Mouse (Mus musculus): ENCODE measurements around the gene Cltrn. TPM values are rescaled to one million over a fixed set of nuclear protein-coding genes. Genes with fewer than 3 reads are reported as not detected.

Gene Cltrn
- polyA plus RNA-seq, 1 experiment from 2014 or later, result 0.52 TPM

GRCm38 (mm10) chrX:164153606-164154005 is 65.0 kb downstream of the Cltrn start:
- DNase-seq (ENCODE audit: low spot score), result no peak
- H3K4me1 ChIP-seq (replicated peaks), result no peaks in the 10 kb centered on the region
- H3K27me3 ChIP-seq (ENCODE audit: insufficient read depth, poor library complexity, severe bottlenecking), result peaks cover 36% of the 10 kb centered on the region
- no peaks in the 10 kb centered on the region for H3K9me3 ChIP-seq
- H3K27ac ChIP-seq, result no peak overlapping the region
- H3K4me3 ChIP-seq, result no peak overlapping the region
- H3K36me3 ChIP-seq, result no peaks in the 10 kb centered on the region

- H3K36me3 ChIP-seq, result no peaks in the 10 kb centered on the region
- no peaks in the 10 kb centered on the region for H3K9me3 ChIP-seq
- DNase-seq (ENCODE audit: low spot score), result no peak
- H3K4me1 ChIP-seq (replicated peaks), result no peaks in the 10 kb centered on the region
- no peak overlapping the region for H3K27ac ChIP-seq
- WGBS, result 85% methylated on average over 5 of the region's 5 CpGs
- peaks cover 35% of the 10 kb centered on the region for H3K27me3 ChIP-seq (ENCODE audit: insufficient read depth, poor library complexity, severe bottlenecking)
- no peak overlapping the region for H3K4me3 ChIP-seq
Measured at GRCm38 (mm10) chrX:164154594-164154993, 66.0 kb downstream of the Cltrn start.

GRCm38 (mm10) chrX:164164681-164165080 is 76.1 kb downstream of the Cltrn start:
- no peak for DNase-seq (ENCODE audit: low spot score)
- no peak overlapping the region for H3K4me3 ChIP-seq
- peaks cover 45% of the 10 kb centered on the region for H3K27me3 ChIP-seq (ENCODE audit: insufficient read depth, poor library complexity, severe bottlenecking)
- no peaks in the 10 kb centered on the region for H3K36me3 ChIP-seq
- no peaks in the 10 kb centered on the region for H3K4me1 ChIP-seq (replicated peaks)
- no peaks in the 10 kb centered on the region for H3K9me3 ChIP-seq
- no peak overlapping the region for H3K27ac ChIP-seq
- 81% methylated on average over 1 of the region's 1 CpGs for WGBS

Other genes with a start within 250 kb of the Cltrn start
- 28.7 and 31.8 TPM in 2 replicates for gene Ap1s2, start 179.8 kb upstream of the Cltrn start, polyA plus RNA-seq (2016; fragmentation: Nextera tagmentation; extraction: Ambion mirVana)
- 53.7 and 61.9 TPM in 2 replicates for gene Zrsr2, start 130.2 kb upstream of the Cltrn start, polyA plus RNA-seq (2016; fragmentation: Nextera tagmentation; extraction: Ambion mirVana)
- gene Car5b, start 60.8 kb upstream of the Cltrn start, polyA plus RNA-seq (2016; fragmentation: Nextera tagmentation; extraction: Ambion mirVana), result 0.33 and 0.40 TPM in 2 replicates
- 42.0 and 44.7 TPM in 2 replicates for gene Siah1b, start 12.3 kb upstream of the Cltrn start, polyA plus RNA-seq (2016; fragmentation: Nextera tagmentation; extraction: Ambion mirVana)
- 0.51 and 0.54 TPM in 2 replicates for gene Ace2, start 50.5 kb downstream of the Cltrn start, polyA plus RNA-seq (2016; fragmentation: Nextera tagmentation; extraction: Ambion mirVana)
- 0.37 TPM in 2 replicates for gene Bmx, start 169.4 kb downstream of the Cltrn start, polyA plus RNA-seq (2016; fragmentation: Nextera tagmentation; extraction: Ambion mirVana)
- gene Pir, start 180.5 kb downstream of the Cltrn start, polyA plus RNA-seq (2016; fragmentation: Nextera tagmentation; extraction: Ambion mirVana), result 8.2 and 9.0 TPM in 2 replicates

Data from hindbrain, embryonic 10.5 days (tissue).